Mouse (Mus musculus): ENCODE results near the gene Sun2. TPM values are rescaled to one million over a fixed set of nuclear protein-coding genes. Genes with fewer than 3 reads are reported as not detected.
A peak's percentile ranks its signal among the peaks of the same experiment; 100 is the strongest.

Gene Sun2
- polyA plus RNA-seq, 1 experiment = 32.0 TPM

GRCm38 (mm10) chr15:79760956-79761355 lies 18.6 kb upstream of the Sun2 start:
- no peak overlapping the region; the same call in 1 of the 2 replicates for H3K27ac ChIP-seq (ENCODE audit: insufficient read depth, low read length)
- no peak for TF ChIP-seq POLR2A (IDR thresholded peaks at IDR 0.05; ENCODE audit: extremely low read depth, insufficient read depth, low read length)
- TF ChIP-seq CTCF (IDR thresholded peaks at IDR 0.05; ENCODE audit: extremely low read depth, insufficient read depth, low read length) = no peak
- H3K4me3 ChIP-seq (ENCODE audit: insufficient read depth, low read length) = no peak overlapping the region

GRCm38 (mm10) chr15:79757118-79757517 lies 14.8 kb upstream of the Sun2 start:
- Histone ChIP-seq H3K4me3 (ENCODE audit: insufficient read depth, low read length) (no peak overlapping the region), H3K4me1 (ENCODE audit: control insufficient read depth, insufficient read depth, low read length) (peaks cover 28% of the 10 kb centered on the region), H3K27ac (ENCODE audit: insufficient read depth, low read length) (peak overlapping the region; percentile 55)
- TF ChIP-seq CTCF (IDR thresholded peaks at IDR 0.05; ENCODE audit: extremely low read depth, insufficient read depth, low read length) (no peak), POLR2A (IDR thresholded peaks at IDR 0.05; ENCODE audit: extremely low read depth, insufficient read depth, low read length) (no peak)

More at GRCm38 (mm10) chr15:79760956-79761355, 18.6 kb upstream of the Sun2 start:
- H3K4me1 ChIP-seq (ENCODE audit: control insufficient read depth, insufficient read depth, low read length) = peaks cover 37% of the 10 kb centered on the region

GRCm38 (mm10) chr15:79755977-79756625 lies 13.8 kb upstream of the Sun2 start:
- Histone ChIP-seq H3K27ac (ENCODE audit: insufficient read depth, low read length) (peak overlapping the region; percentile 55), H3K4me3 (ENCODE audit: insufficient read depth, low read length) (no peak overlapping the region), H3K4me1 (ENCODE audit: control insufficient read depth, insufficient read depth, low read length) (peaks cover 23% of the 10 kb centered on the region)
- TF ChIP-seq CTCF (IDR thresholded peaks at IDR 0.05; ENCODE audit: extremely low read depth, insufficient read depth, low read length) (no peak), POLR2A (IDR thresholded peaks at IDR 0.05; ENCODE audit: extremely low read depth, insufficient read depth, low read length) (no peak)

GRCm38 (mm10) chr15:79755176-79755575 lies 12.8 kb upstream of the Sun2 start:
- Histone ChIP-seq H3K4me3 (ENCODE audit: insufficient read depth, low read length) (no peak overlapping the region), H3K27ac (ENCODE audit: insufficient read depth, low read length) (no peak overlapping the region), H3K4me1 (ENCODE audit: control insufficient read depth, insufficient read depth, low read length) (peaks cover 18% of the 10 kb centered on the region)
- no peak for TF ChIP-seq CTCF (IDR thresholded peaks at IDR 0.05; ENCODE audit: extremely low read depth, insufficient read depth, low read length)
- TF ChIP-seq POLR2A (IDR thresholded peaks at IDR 0.05; ENCODE audit: extremely low read depth, insufficient read depth, low read length) = no peak

DNA sequence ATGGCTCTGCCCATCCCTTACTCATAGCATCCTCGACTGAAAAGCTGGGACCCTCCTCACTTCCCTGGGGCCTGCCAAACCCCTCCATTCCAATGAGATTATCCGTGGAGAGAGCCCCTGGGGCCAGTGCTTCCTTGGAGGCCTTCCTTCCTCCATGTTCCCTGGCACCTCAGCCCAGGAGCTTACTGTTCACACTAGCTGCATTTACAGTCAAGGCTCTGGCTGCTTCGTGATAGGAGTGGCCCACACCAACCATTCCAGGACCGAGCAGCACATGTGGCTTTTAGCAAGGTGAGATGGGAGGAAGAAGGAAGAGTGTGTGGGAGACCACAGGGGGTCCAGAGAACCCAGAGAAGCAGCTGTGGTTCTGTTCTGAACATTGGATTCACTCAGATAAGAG lies 11.5 kb upstream of the Sun2 start:
- Histone ChIP-seq H3K4me1 (ENCODE audit: control insufficient read depth, insufficient read depth, low read length) (peaks cover 18% of the 10 kb centered on the region), H3K4me3 (ENCODE audit: insufficient read depth, low read length) (no peak overlapping the region), H3K27ac (ENCODE audit: insufficient read depth, low read length) (no peak overlapping the region)
- TF ChIP-seq POLR2A (IDR thresholded peaks at IDR 0.05; ENCODE audit: extremely low read depth, insufficient read depth, low read length) (no peak), CTCF (IDR thresholded peaks at IDR 0.05; ENCODE audit: extremely low read depth, insufficient read depth, low read length) (no peak)

DNA sequence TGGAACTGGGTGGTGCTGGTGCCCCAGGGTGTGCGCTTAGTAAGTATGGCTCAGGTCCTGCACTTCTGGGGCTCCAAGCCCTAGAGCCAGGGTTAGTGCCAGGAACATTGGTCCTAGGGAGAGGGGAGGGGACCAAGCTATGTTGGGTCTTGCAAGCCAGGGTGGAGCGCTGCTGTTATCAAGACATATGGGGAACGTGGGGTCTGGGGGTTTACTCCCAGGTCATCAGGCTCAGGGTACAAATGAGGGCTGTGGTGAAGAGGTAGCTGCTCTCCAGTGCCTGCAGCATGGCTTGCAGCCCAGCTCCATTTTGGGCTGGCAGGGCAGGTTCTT lies 11.1 kb upstream of the Sun2 start:
- H3K4me3 ChIP-seq (ENCODE audit: insufficient read depth, low read length) = no peak overlapping the region
- H3K27ac ChIP-seq (ENCODE audit: insufficient read depth, low read length) = no peak overlapping the region
- TF ChIP-seq CTCF (IDR thresholded peaks at IDR 0.05; ENCODE audit: extremely low read depth, insufficient read depth, low read length) = no peak
- no peak for TF ChIP-seq POLR2A (IDR thresholded peaks at IDR 0.05; ENCODE audit: extremely low read depth, insufficient read depth, low read length)
- peaks cover 13% of the 10 kb centered on the region for H3K4me1 ChIP-seq (ENCODE audit: control insufficient read depth, insufficient read depth, low read length)

GRCm38 (mm10) chr15:79752742-79753419 lies 10.5 kb upstream of the Sun2 start:
- TF ChIP-seq POLR2A (IDR thresholded peaks at IDR 0.05; ENCODE audit: extremely low read depth, insufficient read depth, low read length) = no peak
- peak; percentile 94 for TF ChIP-seq CTCF (IDR thresholded peaks at IDR 0.05; ENCODE audit: extremely low read depth, insufficient read depth, low read length)
- no peak overlapping the region for H3K4me3 ChIP-seq (ENCODE audit: insufficient read depth, low read length)
- H3K27ac ChIP-seq (ENCODE audit: insufficient read depth, low read length) = no peak overlapping the region
- peaks cover 11% of the 10 kb centered on the region for H3K4me1 ChIP-seq (ENCODE audit: control insufficient read depth, insufficient read depth, low read length)

- Histone ChIP-seq H3K4me1 (ENCODE audit: control insufficient read depth, insufficient read depth, low read length) (peaks cover 9% of the 10 kb centered on the region), H3K27ac (ENCODE audit: insufficient read depth, low read length) (no peak overlapping the region), H3K4me3 (ENCODE audit: insufficient read depth, low read length) (no peak overlapping the region)
- TF ChIP-seq CTCF (IDR thresholded peaks at IDR 0.05; ENCODE audit: extremely low read depth, insufficient read depth, low read length) = no peak
- no peak for TF ChIP-seq POLR2A (IDR thresholded peaks at IDR 0.05; ENCODE audit: extremely low read depth, insufficient read depth, low read length)
Observed at GRCm38 (mm10) chr15:79751772-79752171, 9.4 kb upstream of the Sun2 start.

- no peak overlapping the region for H3K4me3 ChIP-seq (ENCODE audit: insufficient read depth, low read length)
- no peak overlapping the region for H3K27ac ChIP-seq (ENCODE audit: insufficient read depth, low read length)
- TF ChIP-seq CTCF (IDR thresholded peaks at IDR 0.05; ENCODE audit: extremely low read depth, insufficient read depth, low read length) (no peak), POLR2A (IDR thresholded peaks at IDR 0.05; ENCODE audit: extremely low read depth, insufficient read depth, low read length) (no peak)
- H3K4me1 ChIP-seq (ENCODE audit: control insufficient read depth, insufficient read depth, low read length) = no peaks in the 10 kb centered on the region
Observed at GRCm38 (mm10) chr15:79750266-79750665, 7.9 kb upstream of the Sun2 start.

DNA sequence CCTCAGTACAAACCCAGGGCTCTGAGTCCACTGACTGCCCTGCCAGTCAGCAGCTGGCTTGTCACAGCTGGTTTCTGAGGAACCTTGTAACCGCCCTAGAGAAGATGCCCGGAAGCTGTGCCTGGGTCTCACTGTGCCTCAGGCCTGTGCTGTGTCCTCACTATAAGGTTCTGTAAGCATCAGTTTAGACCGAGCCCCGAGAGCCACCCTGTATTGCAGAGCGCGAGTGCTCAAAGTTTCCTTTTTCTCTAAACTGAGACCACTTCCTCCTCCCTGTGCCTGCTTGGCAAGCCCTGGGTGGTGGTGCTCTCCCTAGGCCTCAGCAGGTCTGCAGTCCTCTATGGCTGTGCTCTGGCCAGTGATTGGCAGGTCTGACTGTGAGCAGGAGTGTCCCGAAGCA lies 6.8 kb upstream of the Sun2 start:
- no peak overlapping the region for H3K27ac ChIP-seq (ENCODE audit: insufficient read depth, low read length)
- TF ChIP-seq CTCF (IDR thresholded peaks at IDR 0.05; ENCODE audit: extremely low read depth, insufficient read depth, low read length) = no peak
- TF ChIP-seq POLR2A (IDR thresholded peaks at IDR 0.05; ENCODE audit: extremely low read depth, insufficient read depth, low read length) = no peak
- H3K4me1 ChIP-seq (ENCODE audit: control insufficient read depth, insufficient read depth, low read length) = no peaks in the 10 kb centered on the region
- H3K4me3 ChIP-seq (ENCODE audit: insufficient read depth, low read length) = no peak overlapping the region

Measured in cortical plate, adult 2 months (tissue).